Mouse (Mus musculus): ENCODE results near the gene Gm10491.
"Not testable (repeated sequence)": the region's sequence is repeated elsewhere in the genome, so short reads cannot be mapped to it uniquely, and the experiment has no call there.

Gene Gm10491

DNA sequence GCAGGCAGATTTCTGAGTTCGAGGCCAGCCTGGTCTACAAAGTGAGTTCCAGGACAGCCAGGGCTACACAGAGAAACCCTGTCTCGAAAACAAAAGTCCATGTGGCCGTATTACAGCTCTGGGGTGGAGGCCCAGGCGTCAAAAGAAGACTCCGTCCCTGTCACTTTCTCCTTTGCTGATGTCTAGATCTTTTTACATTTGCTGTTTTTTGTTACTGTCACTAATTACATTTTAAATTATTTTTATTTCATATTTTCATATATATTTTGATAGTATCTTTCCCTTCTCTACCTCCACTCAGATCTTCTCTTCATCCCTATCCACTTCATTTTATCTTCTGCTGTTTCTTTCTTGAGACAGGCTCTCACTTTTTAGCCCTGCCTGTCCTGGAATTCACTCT, at the start of gene Gm10491:
TSS of gene Gm10491 (minus strand) at position 101 of the 400 bp plus-strand sequence.
- DNase-seq (ENCODE audit: low spot score in 2 of 2), result no peak

DNA sequence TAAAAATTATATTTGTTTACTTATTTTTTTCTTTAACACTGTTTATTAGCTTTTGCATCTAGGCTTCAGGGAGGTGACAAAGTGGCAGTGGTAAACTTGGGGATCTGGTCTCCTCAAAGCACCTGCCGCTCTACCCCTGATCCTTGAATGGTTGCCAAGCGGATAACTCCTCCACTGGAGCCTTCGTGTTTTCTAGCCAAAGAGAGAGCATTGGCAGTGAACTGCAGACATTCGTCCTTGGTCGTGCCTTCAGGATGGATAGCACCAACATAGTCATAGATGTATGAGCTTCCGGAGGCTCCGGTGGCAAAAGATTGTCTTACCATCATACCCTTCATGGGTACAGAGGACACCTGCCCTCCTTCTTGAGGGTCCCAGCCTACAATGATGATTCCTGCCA, 42.5 kb upstream of the Gm10491 start:
- DNase-seq (ENCODE audit: low spot score in 2 of 2), result no peak

DNA sequence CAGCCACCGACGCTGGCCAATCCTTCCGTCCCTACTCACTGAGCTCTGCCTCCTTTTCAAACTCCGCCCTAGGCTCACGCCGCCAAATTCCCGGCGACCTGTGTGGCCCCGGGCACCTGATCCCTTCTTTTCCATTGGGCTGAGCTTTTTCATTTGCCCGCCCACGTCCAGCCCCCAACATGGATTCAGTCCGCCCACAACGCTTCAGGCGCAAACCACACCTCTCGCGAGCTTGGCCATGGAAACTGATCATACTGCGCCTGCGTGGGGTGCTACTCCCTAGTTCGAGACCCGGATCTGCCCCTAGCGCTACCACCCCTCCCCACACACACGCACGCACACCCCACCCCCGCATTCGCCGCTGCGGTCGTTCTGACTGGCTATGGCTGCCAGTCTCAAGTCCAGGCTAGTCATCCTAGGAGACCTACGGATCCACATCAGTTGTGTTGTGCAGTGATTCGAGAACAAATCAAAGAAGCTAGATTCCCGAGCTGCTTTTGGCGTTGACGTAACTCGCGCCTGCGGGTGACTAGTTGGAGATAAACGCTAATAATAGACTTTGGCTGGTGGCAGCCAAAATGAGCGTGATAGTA, 40.4 kb upstream of the Gm10491 start:
- peak; percentile 86 to 88 for DNase-seq (ENCODE audit: low spot score in 2 of 2)

DNA sequence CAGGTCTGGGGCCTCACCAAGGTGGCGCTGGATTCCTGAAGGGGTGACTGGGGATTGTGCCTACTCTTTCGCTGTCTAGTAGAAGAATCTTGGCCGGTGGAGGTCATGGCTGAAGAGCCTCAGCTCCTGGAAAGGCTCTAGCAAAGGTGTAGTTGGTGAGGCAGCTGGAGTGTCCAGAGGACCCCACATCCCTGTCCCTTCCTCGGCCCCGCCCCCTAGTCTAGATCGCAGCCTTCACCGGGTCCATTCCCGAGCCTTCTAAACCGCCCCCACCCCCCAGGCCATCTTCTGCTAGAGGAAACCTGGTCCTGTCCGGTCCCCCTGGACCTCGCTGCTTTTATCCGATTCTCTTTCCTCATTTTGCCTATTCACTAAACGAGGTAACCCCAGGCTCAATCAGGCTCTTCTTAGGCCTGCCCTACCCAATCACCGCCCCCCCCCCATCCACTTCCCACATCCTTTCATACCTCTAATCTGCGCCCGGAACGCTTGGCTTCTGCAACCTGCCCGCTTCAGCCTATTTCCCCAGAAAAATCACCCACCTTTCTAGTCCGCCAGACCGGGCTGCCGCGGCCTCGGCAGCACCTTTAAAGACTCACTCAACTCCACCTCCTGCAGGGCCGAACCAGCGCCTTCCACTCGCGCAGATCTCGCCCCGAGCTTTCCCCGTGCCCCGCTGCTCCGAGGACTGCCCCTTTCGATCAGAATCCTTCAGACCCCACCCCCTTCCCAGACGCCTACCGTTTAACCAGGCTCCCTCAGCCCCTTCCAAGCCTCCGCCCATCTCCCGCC, 39.7 kb upstream of the Gm10491 start, which contains the start of gene Hdac6:
TSS of gene Hdac6 (minus strand) at position 782 of the 792 bp plus-strand sequence.
- no peak for DNase-seq (ENCODE audit: low spot score in 2 of 2)

DNA sequence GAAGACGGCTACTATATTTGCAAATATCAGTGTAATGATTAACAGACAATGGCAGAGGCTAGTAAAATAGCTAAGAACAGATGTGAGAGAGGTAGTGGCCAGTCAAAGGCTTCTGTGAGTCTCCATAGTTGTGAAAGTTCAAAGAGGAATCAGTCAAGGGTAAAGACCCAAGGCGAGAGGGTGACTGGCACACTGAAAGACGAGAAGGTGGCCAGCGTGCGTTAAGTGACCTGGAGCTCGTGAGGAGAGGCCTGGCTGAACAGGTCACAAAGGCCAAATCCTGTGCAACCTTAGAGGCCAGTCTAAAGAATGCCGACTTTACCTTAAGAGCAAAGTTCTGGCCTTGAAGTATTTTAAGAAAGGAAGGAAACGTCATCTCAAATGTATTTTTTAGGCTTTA, 38.0 kb upstream of the Gm10491 start:
- DNase-seq (ENCODE audit: low spot score in 2 of 2), result no peak

DNA sequence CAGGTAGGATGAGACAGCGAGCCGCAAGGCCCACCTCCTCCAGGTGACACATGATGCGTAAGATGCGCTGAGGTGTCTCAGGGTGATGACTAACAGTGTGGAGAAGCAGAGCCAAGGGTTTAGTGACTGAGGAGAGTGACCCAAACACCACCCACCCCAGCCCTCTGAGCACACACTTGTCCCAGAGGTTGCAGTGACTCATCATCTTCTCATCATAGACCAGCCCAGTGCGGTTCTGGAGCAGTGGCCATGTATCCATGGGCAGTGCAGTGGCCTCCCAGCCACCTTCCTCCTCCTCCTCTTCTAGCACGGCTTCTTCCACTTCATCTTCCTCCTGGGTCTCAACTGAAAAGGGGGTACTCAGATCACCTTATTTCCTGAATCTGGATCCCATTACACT, 30.0 kb upstream of the Gm10491 start:
- no peak for DNase-seq (ENCODE audit: low spot score in 2 of 2)

DNA sequence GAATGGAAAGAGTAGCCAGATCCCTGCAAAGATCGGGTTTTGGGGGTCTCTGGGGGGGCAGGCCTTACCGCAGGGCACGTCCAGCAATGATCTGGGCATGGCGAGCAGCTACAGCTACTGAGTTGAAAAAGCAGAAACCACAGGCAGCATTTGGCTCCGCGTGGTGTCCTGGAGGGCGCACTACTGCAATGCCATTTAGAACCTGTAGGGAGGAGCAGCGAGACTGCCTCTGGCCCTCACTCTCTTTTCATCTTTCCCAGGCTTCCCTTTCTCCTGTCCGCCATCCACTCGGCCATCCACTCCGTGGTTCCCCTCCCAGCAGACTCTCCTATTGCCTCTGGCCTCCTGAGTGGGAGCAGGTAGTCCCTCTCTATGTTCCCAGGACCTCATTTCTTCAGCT, 29.2 kb upstream of the Gm10491 start:
- no peak for DNase-seq (ENCODE audit: low spot score in 2 of 2)

DNA sequence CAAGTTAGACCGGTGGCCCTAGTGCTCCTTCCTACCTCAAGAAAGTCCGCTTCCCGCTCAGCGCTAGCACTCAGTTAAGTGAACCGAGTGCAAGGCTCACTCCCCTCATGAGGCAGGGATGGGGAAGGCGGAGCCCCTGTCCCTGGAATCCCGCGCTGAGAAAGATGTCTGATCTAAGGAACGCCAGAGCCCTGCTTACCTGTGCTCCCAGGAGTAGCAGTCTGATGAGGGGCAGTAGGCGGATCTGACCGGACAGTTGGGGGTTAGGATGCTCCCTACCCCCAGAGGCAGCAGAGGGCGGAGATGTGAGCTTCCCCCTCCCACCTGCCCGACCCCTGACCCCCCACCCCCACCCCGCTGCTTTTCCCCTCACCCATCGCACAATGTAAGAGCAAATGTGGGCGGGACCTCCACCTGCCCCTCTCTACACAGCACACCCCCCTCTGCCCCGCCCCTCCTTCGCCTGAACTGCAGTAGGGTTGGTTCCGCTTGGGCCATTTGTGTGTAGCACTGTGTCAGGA, 20.7 kb upstream of the Gm10491 start, which contains the start of gene Eras:
TSS of gene Eras (minus strand) at position 338 of the 521 bp plus-strand sequence.
- no peak for DNase-seq (ENCODE audit: low spot score in 2 of 2)

DNA sequence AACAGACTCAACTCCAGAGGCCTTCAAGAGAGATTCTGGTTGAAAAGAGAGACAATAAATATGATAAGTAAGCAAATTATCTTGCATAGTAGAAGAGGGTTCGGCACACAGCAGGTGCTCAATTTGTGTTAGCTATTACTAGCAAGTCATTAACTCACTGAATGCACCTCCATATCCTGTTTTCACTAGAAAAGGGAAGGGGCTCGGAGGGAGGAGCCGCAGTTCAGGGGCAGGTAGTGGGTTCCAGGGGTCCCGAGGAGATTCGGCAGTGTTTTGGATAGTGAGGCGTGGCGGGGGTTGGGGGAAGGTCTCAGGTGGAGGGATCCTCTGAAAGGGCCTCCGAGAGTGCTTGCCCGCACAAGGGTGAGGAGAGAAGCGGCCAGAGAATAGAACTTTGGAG, 19.5 kb upstream of the Gm10491 start:
- no peak for DNase-seq (ENCODE audit: low spot score in 2 of 2)

DNA sequence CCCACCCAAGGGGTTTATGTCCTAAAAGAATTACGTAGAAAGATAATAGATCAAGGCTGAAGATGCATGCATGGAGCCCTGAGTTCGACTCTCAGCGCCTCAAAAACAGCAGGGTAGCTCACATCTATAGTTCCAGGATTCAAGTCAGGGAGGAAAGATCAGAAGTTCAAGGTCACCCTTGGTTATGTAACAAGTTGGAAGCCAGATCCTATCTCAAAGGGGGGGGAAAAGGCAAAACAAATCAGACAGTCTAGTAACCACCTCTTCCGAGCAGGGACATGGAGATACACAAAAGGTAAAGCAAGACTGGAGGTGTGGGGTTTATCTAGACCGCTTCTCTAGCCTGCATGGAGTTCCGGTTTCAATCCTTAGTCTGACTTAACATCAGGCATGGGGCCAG, 18.6 kb upstream of the Gm10491 start:
- DNase-seq (ENCODE audit: low spot score in 2 of 2), result no peak

DNA sequence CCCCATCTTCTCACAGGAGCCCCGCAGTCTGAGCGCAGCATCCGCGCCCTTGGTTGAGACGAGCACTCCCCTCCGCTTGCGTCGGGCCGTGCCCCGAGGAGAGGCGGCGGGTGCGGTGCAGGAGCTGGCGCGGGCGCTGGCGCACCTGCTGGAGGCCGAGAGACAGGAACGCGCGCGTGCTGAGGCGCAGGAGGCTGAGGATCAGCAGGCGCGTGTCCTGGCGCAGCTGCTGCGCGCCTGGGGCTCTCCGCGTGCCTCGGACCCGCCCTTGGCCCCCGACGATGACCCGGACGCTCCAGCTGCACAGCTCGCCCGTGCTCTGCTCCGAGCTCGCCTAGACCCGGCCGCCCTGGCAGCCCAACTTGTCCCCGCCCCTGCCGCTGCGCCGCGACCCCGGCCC, 14.4 kb upstream of the Gm10491 start:
- no peak for DNase-seq (ENCODE audit: low spot score in 2 of 2)

DNA sequence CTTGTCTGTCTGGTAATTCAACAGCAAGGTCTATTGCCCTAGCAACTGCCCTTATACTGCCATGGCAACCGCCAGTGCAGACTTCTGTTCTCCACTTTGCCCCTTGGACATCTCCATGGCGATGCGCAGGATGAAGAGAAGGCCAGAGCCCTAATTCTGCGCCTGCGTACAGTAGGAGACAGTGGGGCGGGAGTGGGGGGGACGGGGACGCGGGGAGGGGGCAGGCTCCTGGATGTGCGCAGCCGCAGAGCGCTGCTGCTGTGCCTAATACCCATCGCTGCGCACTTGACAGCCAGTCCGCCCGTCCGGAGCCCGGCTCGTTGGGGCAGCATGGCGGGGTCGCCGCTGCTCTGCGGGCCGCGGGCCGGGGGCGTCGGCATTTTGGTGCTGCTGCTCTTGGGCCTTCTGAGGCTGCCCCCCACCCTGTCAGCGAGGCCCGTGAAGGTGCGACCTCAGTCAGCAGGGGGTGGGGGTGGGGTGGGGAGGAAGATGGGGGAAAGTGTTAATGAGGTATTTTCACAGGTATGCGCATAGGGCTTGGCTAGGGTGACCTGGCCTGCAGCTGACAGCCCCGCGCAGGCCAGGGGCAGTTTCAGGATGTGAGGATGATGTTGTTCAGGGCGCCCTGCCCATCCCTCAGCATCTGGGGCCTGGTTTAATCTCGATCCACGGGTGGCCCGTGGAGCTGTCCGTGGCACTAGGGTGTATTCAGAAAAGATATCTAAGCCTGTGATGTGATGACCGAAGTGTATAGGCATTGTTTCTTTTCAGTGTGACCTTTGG, 12.2 kb upstream of the Gm10491 start, which contains the start of gene Pcsk1n:
TSS of gene Pcsk1n (plus strand) at position 222 of the 783 bp plus-strand sequence.
- DNase-seq (ENCODE audit: low spot score in 2 of 2), result no peak

DNA sequence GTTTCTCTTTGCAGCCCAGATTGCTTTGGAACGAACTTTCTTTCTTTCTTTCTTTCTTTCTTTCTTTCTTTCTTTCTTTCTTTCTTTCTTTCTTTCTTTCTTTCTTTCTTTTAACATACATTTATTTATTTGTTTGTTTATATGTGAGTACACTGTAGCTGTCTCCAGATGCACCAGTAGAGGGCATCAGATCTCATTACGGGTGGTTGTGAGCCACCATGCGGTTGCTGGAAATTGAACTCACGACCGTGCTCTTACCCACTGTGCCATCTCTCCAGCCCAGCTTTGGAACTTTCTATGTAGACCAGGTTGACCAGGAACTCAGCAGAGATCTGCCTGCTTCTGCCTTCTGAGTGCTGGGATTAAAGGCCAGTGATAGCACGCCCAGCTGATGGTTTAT, 10.3 kb upstream of the Gm10491 start:
- DNase-seq (ENCODE audit: low spot score in 2 of 2), result not testable (repeated sequence)

DNA sequence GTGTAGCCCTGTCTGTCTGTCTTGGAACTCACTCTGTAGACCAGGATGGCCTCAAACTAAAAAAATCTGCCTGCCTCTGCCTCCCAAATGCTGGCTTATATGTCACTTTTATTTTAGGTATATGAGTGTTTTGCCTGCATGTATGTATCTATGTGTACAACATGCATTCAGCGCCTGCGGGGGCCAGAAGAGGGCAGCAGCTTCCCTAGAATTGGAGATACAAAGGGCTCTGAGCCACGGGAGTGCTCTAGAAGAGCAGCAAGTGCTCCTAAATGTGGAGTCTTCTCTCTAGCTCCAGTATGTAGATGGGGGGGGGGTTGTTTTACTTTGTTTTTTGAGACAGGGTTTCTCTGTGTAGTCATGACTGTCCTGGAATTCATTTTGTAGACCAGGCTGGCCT, 8.0 kb upstream of the Gm10491 start:
- peak in 1 of 2 experiments; percentile 20 for DNase-seq (ENCODE audit: low spot score in 2 of 2)

DNA sequence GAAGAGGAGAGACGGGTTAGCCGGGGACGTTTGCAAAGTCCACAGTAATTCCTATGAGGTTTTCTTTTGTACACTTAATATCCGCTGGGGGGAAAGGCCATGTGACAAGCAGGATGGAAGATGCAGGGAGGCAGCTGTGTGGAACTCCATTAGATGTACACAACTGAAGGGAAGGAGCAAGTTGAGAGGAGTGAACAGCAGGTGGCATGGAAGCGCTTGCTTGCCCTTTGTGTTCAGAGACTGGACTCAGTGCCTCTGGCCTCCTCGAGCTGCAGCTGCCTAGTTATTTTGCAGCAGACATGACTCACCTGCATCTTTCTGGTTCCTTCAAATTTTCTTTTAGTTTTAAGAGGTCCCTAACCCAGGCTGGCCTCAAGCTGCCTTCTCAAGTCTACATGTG, 2.8 kb upstream of the Gm10491 start:
- DNase-seq (ENCODE audit: low spot score in 2 of 2), result no peak

DNA sequence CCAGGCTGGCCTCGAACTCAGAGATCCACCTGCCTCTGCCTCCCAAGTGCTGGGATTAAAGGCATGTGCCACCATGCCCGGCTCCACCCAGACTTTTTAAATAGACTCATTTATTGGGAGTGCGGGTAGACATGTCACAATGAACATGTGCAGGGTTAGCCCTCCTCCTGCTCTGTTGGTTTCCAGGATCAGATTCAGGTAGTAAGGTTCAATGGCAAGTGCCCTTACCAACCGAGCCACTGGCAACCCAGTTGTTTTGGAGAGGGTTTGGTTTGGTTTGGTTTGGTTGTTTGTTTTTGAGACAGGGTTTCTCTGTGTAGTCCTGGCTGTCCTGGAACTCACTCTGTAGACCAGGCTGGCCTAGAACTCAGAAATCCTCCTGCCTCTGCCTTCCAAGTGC, 1.6 kb upstream of the Gm10491 start, which contains the start of gene Gm10490:
TSS of gene Gm10490 (plus strand) at position 301 of the 400 bp plus-strand sequence.
- not testable (repeated sequence) for DNase-seq (ENCODE audit: low spot score in 2 of 2)

DNA sequence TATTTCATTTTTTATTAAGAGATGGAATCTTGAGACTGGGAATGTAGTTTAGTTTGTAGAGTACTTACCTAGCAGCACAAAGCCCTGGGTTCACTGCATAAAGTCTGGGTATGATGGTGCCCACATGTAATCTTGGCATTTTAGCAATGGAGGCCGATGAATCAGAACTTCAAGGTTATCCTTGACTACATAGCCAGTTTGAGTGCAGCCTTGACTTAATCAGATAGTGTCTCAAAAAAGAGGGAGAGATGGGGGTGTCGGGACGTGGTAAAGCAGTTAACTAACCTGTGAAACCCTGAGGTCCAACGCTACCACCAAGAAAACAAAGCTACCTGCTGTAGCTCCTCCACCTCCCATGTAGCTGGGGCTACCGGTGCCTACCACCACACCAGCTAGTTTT, 3.2 kb downstream of the Gm10491 start:
- DNase-seq (ENCODE audit: low spot score in 2 of 2), result no peak

DNA sequence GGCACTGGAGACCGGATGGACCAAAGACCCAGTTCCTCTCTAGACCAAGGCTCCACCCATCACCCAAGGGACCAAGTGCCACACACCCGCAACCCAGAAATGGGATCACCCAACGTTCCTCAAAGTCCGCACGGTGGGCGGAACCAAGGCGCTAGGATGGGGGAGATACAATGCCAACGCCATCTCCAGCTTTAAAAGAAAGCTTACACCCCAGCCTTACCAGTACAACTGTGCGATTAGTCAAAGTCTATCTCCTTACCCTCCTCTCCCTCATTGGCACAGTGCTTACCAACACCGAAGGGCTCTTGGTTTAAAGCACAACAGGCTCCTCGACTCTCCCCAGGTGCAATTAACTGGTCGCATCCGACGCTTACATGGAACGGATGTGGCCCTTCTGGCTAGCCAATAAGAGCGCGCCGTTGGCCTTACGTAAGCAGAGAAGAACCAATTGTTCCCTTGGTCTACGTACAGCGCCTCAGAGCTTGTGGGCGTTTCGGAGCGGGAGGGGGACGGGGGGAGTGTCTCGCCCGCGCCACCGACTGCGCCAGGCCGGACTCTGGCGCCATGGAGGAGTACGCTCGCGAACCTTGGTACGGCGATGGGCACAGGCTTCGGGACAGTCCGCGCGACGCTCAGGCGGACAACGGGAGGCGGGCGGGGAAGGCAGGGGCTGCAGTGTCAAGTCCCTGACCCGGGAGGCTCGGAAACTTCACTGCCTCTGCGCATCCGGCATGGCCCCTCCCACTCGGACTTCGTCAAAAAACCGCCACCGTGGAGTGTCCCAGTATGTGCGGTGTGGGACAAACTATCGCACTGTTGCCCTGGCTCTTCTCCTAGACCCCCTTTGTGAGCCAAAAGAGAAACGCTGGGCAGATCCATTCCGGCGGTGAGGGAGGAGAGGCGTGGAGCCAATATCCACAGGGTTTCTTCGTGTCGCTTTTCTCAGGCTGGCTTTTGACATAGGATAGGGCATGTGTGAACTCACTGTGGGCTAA, 8.5 kb downstream of the Gm10491 start, which contains the start of the genes Pqbp1 and Timm17b:
TSS of gene Pqbp1 (minus strand) at position 390 of the 995 bp plus-strand sequence.
TSS of gene Timm17b (plus strand) at position 478 of the 995 bp plus-strand sequence.
- peak; percentile 84 to 87 for DNase-seq (ENCODE audit: low spot score in 2 of 2)

DNA sequence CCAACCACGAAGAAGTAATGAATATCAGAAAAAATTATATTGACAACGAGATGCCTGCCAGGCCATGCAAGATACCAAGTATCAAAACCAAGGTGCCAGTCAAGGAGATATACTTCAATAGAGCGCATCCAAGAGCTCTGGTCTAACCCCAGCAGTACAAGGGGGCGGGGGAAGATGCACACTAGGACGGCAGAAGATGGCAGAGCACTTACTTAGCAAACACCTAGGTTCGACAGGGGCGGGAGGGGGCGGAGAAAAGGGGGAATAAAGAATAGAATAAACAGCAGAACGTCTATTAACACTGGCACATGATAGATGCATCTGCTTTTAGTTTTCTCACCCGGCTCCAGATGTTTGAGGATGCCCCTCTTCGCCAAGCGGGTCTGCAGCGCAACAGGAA, 9.4 kb downstream of the Gm10491 start:
- no peak for DNase-seq (ENCODE audit: low spot score in 2 of 2)

DNA sequence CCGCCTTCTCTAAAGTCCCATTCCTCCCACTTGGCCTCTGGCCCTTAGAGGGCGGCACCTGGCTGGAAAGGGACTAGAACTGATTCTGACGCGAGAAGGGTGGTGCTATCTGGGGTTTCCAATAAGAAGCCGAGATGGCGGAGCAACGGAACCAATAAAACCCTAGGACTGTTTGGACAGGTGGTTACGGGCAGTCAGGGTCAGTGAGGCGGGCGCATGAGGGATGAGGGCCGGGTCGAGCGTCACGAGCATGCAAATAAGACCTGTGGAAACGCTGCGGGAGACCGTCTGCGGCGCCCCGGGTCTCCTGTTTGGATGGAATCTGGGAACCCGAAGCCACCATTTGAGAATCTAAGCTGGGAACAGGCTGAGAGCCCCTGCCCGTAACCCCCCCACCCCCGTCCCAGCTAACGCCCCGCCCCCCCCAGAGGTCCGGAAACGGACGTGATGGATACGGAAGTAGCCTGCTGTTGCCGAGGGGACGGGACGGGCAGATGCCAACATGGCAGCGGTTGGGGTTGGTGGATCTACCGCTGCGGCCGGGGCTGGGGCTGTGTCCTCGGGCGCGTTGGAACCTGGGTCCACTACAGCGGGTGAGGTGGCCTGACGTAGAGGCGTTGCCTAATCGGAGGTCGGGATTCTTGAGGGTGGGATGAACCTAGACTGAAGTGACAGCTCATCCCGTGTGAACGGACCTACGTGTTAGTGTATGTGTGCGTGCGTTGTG, 23.6 kb downstream of the Gm10491 start, which contains the start of gene Slc35a2:
TSS of gene Slc35a2 (plus strand) at position 188 of the 727 bp plus-strand sequence.
- peak; percentile 68 to 81 for DNase-seq (ENCODE audit: low spot score in 2 of 2)

Data from spleen, postnatal 4 days (tissue).